Mouse (Mus musculus) retina, adult 2 months (tissue): ENCODE results near the gene Mss51.

Experiments used
- DNase-seq: peaks from one replicate; pipeline ENCODE4 v3.0.0-alpha.2; 2012; ENCODE audit warnings: low read depth, low spot score

Mss51 gene

DNA sequence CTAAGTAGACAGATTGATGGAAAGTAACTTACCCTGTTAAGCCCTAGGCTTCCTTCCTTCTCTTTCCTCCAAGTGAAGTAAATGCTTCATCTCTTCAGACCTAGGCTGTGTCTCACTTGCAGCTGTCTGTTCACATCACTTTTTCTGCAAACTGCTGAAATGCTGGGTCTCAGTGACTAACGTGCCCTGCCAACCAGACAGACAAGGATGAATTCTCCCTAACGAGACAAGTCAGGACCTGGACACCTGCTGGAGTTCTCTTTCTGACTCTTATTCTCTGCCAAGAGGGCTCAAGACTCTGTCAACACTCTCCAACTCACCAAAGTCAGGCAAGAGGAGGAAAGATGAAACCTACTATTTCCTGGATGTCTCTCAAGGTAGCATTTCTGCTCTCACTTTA, at the start of gene Mss51:
Gene Mss51, minus strand, starts transcription at position 299 of the 400 bp plus-strand sequence.
- no peak for DNase-seq

DNA sequence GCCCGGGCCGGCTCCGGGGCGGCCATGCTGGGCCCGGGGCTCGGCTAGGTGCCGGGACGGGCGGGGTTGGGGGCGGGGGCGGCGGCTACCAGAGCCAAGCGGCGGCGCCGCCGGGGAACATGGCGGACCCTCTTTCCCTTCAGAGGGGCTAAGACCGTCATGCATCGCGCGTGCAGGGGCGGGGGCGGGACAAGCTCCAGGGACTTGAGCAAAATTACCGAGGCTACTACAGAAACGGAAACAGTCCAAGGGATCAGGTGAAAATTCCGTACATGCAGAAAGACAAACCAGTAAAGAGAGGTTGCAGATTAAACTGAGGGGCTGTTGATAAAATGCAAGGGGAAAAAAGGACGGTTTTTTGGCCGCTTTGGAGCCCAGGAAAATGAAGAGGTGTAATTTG, 49.7 kb upstream of the Mss51 start, which contains the start of gene Ppp3cb:
Gene Ppp3cb, minus strand, starts transcription at position 159 of the 400 bp plus-strand sequence.
- DNase-seq: peak; percentile 79

DNA sequence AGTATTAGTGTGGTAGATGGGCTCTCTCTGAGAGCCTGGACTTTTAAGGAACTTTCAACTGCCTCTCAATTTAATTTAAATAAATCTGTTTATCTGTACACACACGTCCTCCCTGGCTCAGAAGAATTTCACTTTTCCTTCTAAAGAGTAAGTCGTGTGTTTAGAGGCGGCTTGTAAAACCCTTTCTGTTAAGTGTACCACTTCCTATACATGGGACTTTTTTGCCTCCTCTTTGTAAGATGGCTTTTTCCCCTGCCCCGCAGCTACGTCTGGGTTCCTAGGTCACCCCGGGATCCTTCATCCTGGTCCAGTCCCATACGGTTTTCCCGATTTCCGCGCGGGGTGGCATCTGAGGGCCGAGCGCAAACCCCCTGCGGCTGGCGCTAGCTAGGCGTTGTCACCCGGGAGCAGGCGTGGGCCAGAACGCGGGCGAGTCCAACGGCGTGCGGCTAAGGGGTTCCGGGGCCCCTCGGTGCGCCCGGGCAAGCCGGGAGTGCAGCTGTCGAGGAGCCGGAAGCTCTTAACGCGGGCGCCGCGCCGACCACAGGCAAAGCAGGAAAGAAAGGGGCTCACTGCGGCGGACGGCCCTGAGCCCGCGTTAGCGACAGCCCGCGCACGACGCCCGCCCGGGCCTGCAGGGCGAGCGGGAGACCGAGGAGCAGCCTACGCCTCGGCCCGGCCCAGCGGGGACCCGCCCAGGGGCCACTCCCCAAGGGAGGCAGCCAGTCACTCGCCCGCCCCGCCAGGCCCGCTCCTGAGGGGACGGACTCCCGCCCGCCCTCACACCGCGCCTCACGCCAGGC, 49.0 kb upstream of the Mss51 start:
- DNase-seq: peak; percentile 42

DNA sequence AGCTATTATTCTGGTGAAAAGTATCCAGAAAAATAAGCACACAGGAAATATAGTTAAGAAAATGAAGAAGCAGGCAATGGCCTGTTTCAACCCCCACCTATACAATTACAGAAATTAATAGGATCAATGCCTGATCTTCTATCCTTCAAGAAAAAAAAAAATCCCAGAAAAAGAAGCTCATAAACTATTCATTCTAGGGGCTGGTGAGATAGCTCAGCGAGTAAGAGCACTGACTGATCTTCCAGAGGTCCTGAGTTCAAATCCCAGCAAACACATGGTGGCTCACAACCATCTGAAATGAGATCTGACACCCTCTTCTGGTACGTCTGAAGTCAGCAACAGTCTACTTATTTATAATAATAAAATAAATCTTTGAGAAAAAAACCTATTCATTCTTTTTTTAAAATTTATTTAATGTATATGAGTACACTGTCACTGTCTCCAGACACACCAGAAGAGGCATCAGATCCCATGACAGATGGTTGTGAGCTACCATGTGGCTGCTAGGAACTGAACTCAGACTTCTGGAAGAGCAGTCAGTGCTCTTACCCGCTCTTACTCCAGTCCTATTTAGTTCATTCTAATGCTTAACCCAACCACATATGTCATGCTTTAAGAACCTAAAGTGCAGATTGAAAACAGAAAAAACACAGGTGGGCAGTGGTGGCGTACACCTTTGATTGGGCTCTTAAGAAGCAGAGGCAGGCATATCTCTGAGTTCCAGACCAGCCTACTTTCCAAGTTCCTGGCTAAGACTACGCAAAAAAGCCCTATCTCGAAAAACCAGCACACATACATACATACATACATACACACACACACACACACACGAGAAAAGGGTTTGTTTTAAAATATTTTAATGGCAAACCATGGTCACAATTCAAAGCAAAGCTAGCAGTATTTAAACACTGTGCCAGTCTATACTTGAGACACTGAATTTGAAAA, 48.0 kb upstream of the Mss51 start:
- no peak for DNase-seq

DNA sequence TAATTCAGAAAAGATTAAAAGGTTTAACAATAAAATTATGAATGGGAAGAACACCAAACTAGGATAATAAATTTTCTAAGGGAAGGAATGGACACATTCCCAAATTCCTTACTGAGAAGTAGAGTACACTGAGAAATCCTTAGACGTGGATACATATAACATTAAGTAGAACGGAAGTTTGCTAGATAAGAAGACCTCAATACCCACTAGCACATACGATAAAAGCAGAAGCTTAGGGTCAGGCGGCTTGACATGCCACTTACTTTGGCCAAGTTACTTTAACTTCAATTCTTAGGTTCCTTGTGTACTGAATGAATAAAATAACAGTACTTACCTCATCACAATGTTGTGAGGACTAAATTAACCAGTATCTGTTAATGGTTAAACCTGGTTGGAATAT, 32.9 kb upstream of the Mss51 start:
- no peak for DNase-seq

DNA sequence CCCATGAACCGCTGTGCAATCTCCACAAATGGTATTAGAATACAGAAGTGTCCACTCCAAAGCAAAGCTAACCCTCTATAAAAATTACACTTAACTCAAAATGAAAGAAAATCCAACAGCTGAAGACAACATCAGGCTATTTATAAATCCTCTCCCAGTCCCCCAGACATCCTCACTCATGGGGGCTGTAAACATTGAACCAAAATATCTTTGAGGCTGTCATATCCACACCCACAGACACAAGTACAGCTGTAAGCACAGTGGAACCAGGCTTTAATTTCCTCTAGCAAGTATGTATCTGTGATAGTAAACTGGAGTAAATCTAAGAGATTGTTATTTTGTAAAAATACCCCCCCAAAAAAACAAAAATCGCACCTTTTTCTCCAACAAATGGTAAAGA, 23.5 kb upstream of the Mss51 start:
- no peak for DNase-seq

- DNase-seq: no peak
These were observed 11.7 kb upstream of the Mss51 start for GRCm38 (mm10) chr14:20508424-20508823.

- DNase-seq: no peak
These were observed 6.3 kb upstream of the Mss51 start for GRCm38 (mm10) chr14:20502966-20503365.

DNA sequence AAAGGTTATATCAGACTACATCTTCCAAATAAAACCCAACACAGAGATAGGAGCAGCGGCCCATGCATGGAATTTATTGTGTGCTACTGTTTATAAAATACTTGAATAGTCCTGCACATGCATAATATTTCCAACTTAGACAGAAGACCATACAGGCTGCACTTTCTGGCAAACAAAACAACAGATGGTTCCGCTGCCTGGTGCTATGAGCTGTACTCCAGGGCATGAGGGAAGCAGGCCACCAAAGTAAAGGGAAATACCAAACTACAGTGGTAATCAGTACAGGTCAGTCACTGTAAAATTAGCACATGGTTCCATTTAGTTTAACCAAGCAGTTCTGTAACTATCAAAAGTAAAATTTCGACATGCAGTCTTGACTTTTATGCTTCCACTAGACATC, 3.3 kb upstream of the Mss51 start:
- no peak for DNase-seq

DNA sequence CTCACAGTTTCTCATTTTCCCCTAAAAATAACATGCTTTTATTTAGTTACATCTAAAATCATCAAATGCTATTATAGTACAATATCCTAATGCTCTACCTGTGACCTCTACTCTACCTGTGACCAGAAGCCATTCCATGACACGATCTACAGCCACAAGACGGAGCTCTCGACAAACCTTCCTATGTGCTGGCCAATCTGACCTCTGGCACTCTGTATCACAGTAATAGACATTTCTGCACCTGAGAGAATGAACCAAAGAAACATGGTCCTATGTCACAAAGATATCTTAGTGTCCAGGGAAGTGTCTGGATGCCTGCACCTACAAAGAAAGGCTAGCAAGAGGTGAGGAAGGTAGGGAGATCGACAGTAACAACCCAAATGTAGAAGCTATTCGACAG, 10.7 kb downstream of the Mss51 start:
- DNase-seq: no peak

DNA sequence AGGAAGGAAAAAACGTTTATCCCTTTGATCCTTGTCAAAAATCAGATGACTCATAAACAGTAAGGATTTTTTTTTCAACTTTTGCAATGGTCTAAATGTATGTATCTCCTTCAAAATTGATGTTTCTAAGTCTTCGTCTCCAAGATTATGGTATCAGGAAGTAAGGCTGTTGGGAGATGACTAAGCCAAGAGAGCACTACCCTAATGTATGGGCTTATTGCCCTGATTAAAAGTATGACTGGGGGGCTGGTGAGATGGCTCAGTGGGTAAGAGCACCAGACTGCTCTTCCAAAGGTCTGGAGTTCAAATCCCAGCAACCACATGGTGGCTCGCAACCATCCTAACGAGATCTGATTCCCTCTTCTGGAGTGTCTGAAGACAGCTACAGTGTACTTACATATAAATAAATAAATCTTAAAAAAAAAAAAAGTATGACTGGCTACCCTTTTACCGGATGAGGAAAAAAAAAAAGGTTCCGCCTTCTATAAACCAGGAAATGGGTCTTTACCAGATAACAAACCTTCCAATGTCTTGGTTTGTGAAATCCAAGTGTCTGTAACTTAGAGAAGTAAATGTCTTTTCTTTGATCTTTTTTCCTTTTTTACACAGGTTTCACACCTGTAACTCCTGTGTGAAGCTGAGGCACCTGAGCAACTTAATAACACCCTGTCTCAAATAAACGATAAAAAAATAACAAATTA, 14.5 kb downstream of the Mss51 start:
- DNase-seq: no peak

DNA sequence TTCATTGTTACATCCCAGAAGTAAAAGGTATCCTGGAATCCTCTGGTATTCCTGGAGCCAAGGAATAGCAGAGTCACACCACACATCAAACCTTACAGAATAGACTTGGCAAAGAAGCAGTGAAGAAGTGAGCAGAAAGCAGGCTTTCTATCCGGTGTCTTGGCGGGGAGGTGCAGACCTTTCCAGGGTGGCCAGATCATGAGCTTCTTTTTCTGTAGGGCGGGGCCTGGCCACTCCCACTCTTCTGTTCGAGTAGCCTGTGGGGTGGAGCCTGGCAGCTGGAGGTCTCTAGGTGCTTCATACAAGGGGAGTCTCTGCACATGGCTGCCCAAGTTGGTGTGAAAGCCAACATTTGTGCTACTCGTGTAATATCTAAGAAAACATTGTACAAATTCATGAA, 15.5 kb downstream of the Mss51 start:
- DNase-seq: no peak

DNA sequence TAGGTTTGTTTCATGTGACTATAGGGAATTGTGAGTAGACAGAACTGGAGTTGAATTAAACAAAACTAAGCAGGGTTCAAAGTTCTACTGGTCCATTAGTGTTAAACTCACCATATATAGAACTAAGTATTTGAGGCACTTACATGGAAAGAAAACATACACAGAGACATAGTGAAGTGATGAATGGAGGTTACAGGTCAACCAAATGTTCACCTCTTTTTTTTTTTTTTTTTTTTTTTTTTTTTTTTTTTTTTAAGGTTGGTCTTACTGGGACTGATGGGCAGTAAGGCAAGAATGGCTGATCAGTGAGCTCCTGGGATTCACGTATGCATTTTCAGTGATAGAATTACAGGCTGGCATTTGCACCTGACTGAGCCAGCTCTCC, 16.5 kb downstream of the Mss51 start:
- DNase-seq: no peak

DNA sequence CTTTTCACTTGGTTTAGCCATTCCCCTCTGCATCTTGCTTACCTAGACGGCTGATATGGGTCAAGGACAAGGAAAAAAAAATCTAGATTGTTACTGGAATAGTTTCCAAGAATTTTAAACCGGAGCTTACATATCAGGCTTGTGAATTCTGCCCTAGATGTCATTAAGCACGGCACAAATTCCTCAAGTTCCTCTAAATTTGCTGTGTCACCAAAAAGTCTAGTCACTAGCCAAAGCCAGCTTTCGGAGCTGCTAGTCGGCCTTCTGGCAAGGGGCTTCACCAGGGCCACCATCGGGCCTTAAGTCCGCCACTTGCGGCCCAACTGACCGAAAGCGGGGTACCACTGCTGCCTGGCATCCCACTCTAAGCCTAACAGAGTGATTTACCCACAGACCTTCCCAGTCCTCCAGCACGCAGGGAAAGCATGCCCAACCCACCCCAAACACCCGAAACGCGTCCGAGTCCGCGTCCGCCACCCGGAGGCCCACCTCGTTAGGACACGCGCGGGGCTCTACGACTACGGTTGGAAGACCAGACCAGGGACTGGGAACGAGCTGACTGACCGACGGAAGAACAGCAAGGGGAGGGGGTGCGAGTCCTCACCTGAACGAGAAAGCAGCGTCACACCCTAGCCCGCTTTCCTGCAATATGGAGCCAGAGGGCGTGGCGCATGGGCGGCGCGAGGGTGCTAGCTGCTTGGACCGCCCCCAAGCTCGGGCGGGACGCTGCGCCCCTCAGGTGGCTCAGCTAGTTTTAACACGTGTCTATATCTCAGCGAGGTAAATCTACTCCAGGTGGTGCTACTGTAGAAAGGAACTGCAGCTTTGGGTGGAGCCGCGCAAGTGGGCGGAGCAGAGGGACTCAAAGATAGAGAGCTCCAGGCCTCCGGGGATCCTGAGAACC, 17.2 kb downstream of the Mss51 start, which contains the start of gene Anxa7:
Gene Anxa7, minus strand, starts transcription at position 843 of the 904 bp plus-strand sequence.
- peak; percentile 54 for DNase-seq

DNA sequence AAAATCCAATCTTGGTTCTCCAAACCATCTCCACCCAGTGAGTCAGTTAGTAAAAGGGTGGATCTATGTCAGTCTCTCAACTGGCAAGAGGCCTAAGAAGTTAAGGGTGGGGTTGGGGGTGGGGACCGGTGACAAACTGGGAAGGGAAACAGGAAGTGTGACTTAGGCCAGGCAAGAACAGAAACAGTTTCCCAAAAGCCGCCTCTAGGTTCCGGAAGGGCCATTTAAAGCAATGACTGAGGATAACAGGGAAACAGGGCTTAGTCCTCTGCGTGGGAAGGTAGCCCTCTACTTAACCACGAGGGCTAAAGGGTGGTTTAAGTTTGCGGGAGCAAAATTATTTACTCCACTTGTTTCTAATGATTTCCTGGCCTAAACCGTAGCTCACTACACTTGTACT, 17.9 kb downstream of the Mss51 start:
- DNase-seq: no peak

GRCm38 (mm10) chr14:20478385-20478784, 18.3 kb downstream of the Mss51 start:
- DNase-seq: no peak

DNA sequence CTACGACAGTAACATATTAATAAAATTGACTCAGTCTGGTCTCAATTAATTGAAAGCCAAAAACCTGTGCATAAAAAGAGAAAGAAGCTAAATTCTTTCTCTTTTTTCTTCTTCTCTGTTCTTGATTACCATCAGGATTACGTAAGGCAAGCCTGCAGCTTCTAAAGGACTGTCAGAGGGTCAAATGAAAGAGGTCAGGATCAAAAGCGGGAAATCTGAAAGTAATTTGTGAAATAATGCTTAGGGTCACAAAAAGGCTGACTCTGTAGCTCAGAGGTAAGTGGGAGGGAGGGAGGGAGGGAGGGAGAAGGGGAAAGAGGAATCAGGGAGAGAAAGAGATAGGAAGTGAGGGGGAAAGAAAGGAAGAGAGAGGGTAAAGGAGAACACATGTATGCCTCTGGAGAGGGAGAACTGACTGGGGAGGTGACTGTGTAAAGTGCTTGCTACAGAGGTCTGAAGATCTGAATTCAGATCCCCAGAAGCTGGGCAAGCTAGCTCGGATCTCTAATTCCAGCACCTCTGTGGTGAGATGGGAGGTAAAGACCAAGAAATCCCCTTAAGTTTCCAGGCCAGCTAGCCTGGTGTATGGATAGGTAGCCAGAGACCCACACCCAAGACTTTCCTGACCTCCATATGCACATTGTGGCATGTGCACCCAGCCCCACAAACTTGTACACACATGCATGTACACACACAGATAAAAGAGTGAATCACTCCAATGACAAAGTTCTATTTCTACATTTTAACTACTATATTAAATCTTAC, 19.3 kb downstream of the Mss51 start:
- no peak for DNase-seq

GRCm38 (mm10) chr14:20460216-20460615, 36.5 kb downstream of the Mss51 start:
- no peak for DNase-seq

DNA sequence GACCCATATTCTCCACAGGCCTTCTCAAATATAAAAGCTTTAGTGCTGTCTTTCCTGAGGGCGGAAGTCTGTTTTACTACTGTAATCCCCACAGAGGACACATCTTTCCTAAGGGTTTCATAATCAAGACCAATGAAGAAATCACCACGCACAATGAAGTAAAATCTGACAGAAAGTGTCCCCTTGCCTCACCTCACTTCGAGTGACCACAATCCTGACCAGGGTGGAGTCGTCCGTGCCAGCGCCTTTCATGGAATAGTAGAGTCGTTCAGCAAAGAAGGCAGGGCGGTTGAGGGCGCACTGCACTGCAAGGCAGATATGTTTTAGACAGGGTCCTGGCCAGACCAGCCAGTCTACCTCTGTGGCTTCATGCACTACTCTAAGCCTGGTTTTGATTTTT, 38.3 kb downstream of the Mss51 start:
- DNase-seq: no peak

GRCm38 (mm10) chr14:20452929-20453328, 43.8 kb downstream of the Mss51 start:
- no peak for DNase-seq
